Mouse (Mus musculus) kidney, adult 2 months (tissue): ENCODE results near the gene Tmem170b. TPM values are rescaled to one million over a fixed set of nuclear protein-coding genes. Genes with fewer than 3 reads are reported as not detected.

ENCODE experiments used
- DNase-seq: peaks from one replicate; pipeline ENCODE4 v3.0.0; 2021
- H3K27ac ChIP-seq: fragments of 200-500 bp; 2 replicates; pipeline ENCODE4 v1.5.1; 2012; ENCODE audit warnings: low read depth, low read length, control low read depth, inconsistent platforms; ENCODE audit not compliant: insufficient read depth
- H3K27me3 ChIP-seq: fragments of 200-500 bp; replicated peaks from 2 replicates; pipeline ENCODE4 v1.6.1; 2012; ENCODE audit warnings: mild to moderate bottlenecking, moderate library complexity, low read length, inconsistent platforms; ENCODE audit not compliant: control insufficient read depth, insufficient read depth
- H3K36me3 ChIP-seq: fragments of 200-500 bp; 2 replicates; pipeline ENCODE4 v1.6.1; 2012; ENCODE audit warnings: mild to moderate bottlenecking, moderate library complexity, low read length, inconsistent platforms; ENCODE audit not compliant: control insufficient read depth, insufficient read depth
- H3K4me1 ChIP-seq: fragments of 200-500 bp; 2 replicates; pipeline ENCODE4 v1.6.1; 2011; ENCODE audit warnings: low read length; ENCODE audit not compliant: control insufficient read depth, insufficient read depth
- H3K4me3 ChIP-seq: fragments of 200-500 bp; 2 replicates; pipeline ENCODE4 v1.5.1; 2011; ENCODE audit warnings: mild to moderate bottlenecking, low read depth, low read length, control low read depth; ENCODE audit not compliant: insufficient read depth
- CTCF ChIP-seq: fragments of 200-500 bp; conservative IDR thresholded peaks from 2 replicates; pipeline ENCODE4 v1.5.1; 2011; ENCODE audit warnings: low read depth, mild to moderate bottlenecking, control low read depth, low read length, moderate library complexity, mixed read lengths; ENCODE audit not compliant: insufficient read depth, insufficient read length
- POLR2A ChIP-seq: fragments of 200-500 bp; IDR thresholded peaks from one replicate; pipeline ENCODE4 v1.6.1; 2011; ENCODE audit warnings: low read depth, low read length, control low read depth
- WGBS: fragments of 180-500 bp; shearing (Covaris S2); methylation state at CpG from one replicate; pipeline ENCODE4 v1.1.7; 2018; 5-methylcytosine and 5-hydroxymethylcytosine counted together
- polyA plus RNA-seq: library from polyadenylated mRNA; depleted of rRNA; stranded (reverse); fragments of >200 nt; gene quantifications from 2 replicates; pipeline ENCODE4 v1.2.3, GENCODE M21; 2012

Tmem170b gene
- polyA plus RNA-seq, 1 experiment, result 4.0 TPM

- H3K4me3 ChIP-seq, result no peak overlapping the region
- H3K27me3 ChIP-seq, result no peaks in the 10 kb centered on the region
- 62% methylated on average over 10 of the region's 10 CpGs for WGBS
- peak overlapping the region; percentile 7; the same call in 1 of the 2 replicates for H3K27ac ChIP-seq
- no peaks in the 10 kb centered on the region; the same call in 1 of the 2 replicates for H3K4me1 ChIP-seq
- TF ChIP-seq CTCF, result no peak
- TF ChIP-seq POLR2A, result no peak
- DNase-seq, result no peak
- H3K36me3 ChIP-seq, result no peaks in the 10 kb centered on the region
Observed at GRCm38 (mm10) chr13:41655576-41656090, 49.9 kb downstream of the Tmem170b start.

- no peaks in the 10 kb centered on the region for H3K27me3 ChIP-seq
- WGBS, result 23% methylated on average over 11 of the region's 11 CpGs
- peak; percentile 93 for DNase-seq
- peaks cover 20% of the 10 kb centered on the region for H3K4me1 ChIP-seq
- TF ChIP-seq CTCF, result no peak
- TF ChIP-seq POLR2A, result no peak
- no peak overlapping the region for H3K4me3 ChIP-seq
- H3K27ac ChIP-seq, result peak overlapping the region; percentile 58
- H3K36me3 ChIP-seq, result no peaks in the 10 kb centered on the region
Observed at GRCm38 (mm10) chr13:41660052-41660793, 54.5 kb downstream of the Tmem170b start.

GRCm38 (mm10) chr13:41661116-41661515 is 55.4 kb downstream of the Tmem170b start:
- no peaks in the 10 kb centered on the region for H3K36me3 ChIP-seq
- no peak for TF ChIP-seq POLR2A
- TF ChIP-seq CTCF, result no peak
- H3K4me1 ChIP-seq, result peaks cover 20% of the 10 kb centered on the region
- no peaks in the 10 kb centered on the region for H3K27me3 ChIP-seq
- peak overlapping the region; percentile 53; the same call in 1 of the 2 replicates for H3K27ac ChIP-seq
- WGBS, result 85% methylated on average over 11 of the region's 11 CpGs
- H3K4me3 ChIP-seq, result no peak overlapping the region
- DNase-seq, result no peak

- Histone ChIP-seq H3K36me3 (no peaks in the 10 kb centered on the region), H3K27me3 (no peaks in the 10 kb centered on the region), H3K27ac (peak overlapping the region; percentile 95), H3K4me1 (peaks cover 20% of the 10 kb centered on the region), H3K4me3 (no peak overlapping the region)
- TF ChIP-seq CTCF (no peak; the same call in 1 of the 2 replicates), POLR2A (no peak)
- DNase-seq, result peak; percentile 92
- WGBS, result 6% methylated on average over 17 of the region's 17 CpGs
Observed at GRCm38 (mm10) chr13:41662401-41663070, 56.8 kb downstream of the Tmem170b start.

- Histone ChIP-seq H3K27ac (peak overlapping the region; percentile 4; the same call in 1 of the 2 replicates), H3K4me3 (no peak overlapping the region), H3K4me1 (peaks cover 20% of the 10 kb centered on the region), H3K27me3 (no peaks in the 10 kb centered on the region), H3K36me3 (no peaks in the 10 kb centered on the region)
- peak; percentile 54 for DNase-seq
- 64% methylated on average over 14 of the region's 14 CpGs for WGBS
- TF ChIP-seq POLR2A (no peak), CTCF (no peak)
Observed at GRCm38 (mm10) chr13:41663501-41664195, 57.9 kb downstream of the Tmem170b start.

- DNase-seq, result no peak
- Histone ChIP-seq H3K4me3 (no peak overlapping the region), H3K36me3 (no peaks in the 10 kb centered on the region), H3K4me1 (no peaks in the 10 kb centered on the region), H3K27me3 (no peaks in the 10 kb centered on the region), H3K27ac (no peak overlapping the region)
- WGBS, result 98% methylated on average over 2 of the region's 2 CpGs
- TF ChIP-seq POLR2A (no peak), CTCF (no peak)
Observed at GRCm38 (mm10) chr13:41669951-41670350, 64.2 kb downstream of the Tmem170b start.
